Mouse (Mus musculus): ENCODE data around the gene Smoc1.

The Smoc1 gene

GRCm38 (mm10) chr12:81077953-81078646 is 51.5 kb downstream of the Smoc1 start:
- DNase-seq (ENCODE audit: low read depth, low spot score), result no peak

- no peak for DNase-seq (ENCODE audit: low read depth, low spot score)
Observed at GRCm38 (mm10) chr12:81080345-81080744, 53.7 kb downstream of the Smoc1 start.

- no peak for DNase-seq (ENCODE audit: low read depth, low spot score)
Observed at GRCm38 (mm10) chr12:81081031-81081430, 54.4 kb downstream of the Smoc1 start.

- DNase-seq (ENCODE audit: low read depth, low spot score), result no peak
Observed at GRCm38 (mm10) chr12:81083146-81083545, 56.5 kb downstream of the Smoc1 start.

GRCm38 (mm10) chr12:81085244-81085643 is 58.6 kb downstream of the Smoc1 start:
- no peak for DNase-seq (ENCODE audit: low read depth, low spot score)

GRCm38 (mm10) chr12:81088131-81088530 is 61.5 kb downstream of the Smoc1 start:
- no peak for DNase-seq (ENCODE audit: low read depth, low spot score)

- DNase-seq (ENCODE audit: low read depth, low spot score), result no peak
Observed at GRCm38 (mm10) chr12:81091641-81092040, 65.0 kb downstream of the Smoc1 start.

GRCm38 (mm10) chr12:81092641-81093040 is 66.0 kb downstream of the Smoc1 start:
- no peak for DNase-seq (ENCODE audit: low read depth, low spot score)

- DNase-seq (ENCODE audit: low read depth, low spot score), result no peak
Observed at GRCm38 (mm10) chr12:81093211-81093610, 66.6 kb downstream of the Smoc1 start.

GRCm38 (mm10) chr12:81094766-81095405 is 68.3 kb downstream of the Smoc1 start:
- DNase-seq (ENCODE audit: low read depth, low spot score), result no peak

- no peak for DNase-seq (ENCODE audit: low read depth, low spot score)
Observed at GRCm38 (mm10) chr12:81097267-81097666, 70.7 kb downstream of the Smoc1 start.

- DNase-seq (ENCODE audit: low read depth, low spot score), result no peak
Observed at GRCm38 (mm10) chr12:81097738-81098137, 71.1 kb downstream of the Smoc1 start.

GRCm38 (mm10) chr12:81099161-81099560 is 72.6 kb downstream of the Smoc1 start:
- DNase-seq (ENCODE audit: low read depth, low spot score), result no peak

GRCm38 (mm10) chr12:81101691-81102090 is 75.1 kb downstream of the Smoc1 start:
- no peak for DNase-seq (ENCODE audit: low read depth, low spot score)

- no peak for DNase-seq (ENCODE audit: low read depth, low spot score)
Observed at GRCm38 (mm10) chr12:81104546-81104945, 77.9 kb downstream of the Smoc1 start.

GRCm38 (mm10) chr12:81105721-81106633 is 79.4 kb downstream of the Smoc1 start:
- DNase-seq (ENCODE audit: low read depth, low spot score), result no peak

- no peak for DNase-seq (ENCODE audit: low read depth, low spot score)
Observed at GRCm38 (mm10) chr12:81107278-81108100, 80.9 kb downstream of the Smoc1 start.

- no peak for DNase-seq (ENCODE audit: low read depth, low spot score)
Observed at GRCm38 (mm10) chr12:81108600-81109011, 82.0 kb downstream of the Smoc1 start.

GRCm38 (mm10) chr12:81110006-81110405 is 83.4 kb downstream of the Smoc1 start:
- DNase-seq (ENCODE audit: low read depth, low spot score), result no peak

- DNase-seq (ENCODE audit: low read depth, low spot score), result no peak
Observed at GRCm38 (mm10) chr12:81112321-81112720, 85.7 kb downstream of the Smoc1 start.

- no peak for DNase-seq (ENCODE audit: low read depth, low spot score)
Observed at GRCm38 (mm10) chr12:81120301-81120700, 93.7 kb downstream of the Smoc1 start.
